Mouse (Mus musculus) heart, embryonic 14.5 days (tissue): ENCODE data around the gene Cnst. TPM values are rescaled to one million over a fixed set of nuclear protein-coding genes. Genes with fewer than 3 reads are reported as not detected.

Experiments used
- ATAC-seq: fragments of 200-750 bp; cut with Nextera tagmentation; 2 replicates; pipeline ENCODE4 v1.8.0; 2017; ENCODE audit warnings: low read depth, moderate TSS enrichment; ENCODE audit not compliant: insufficient number of reproducible peaks, insufficient read depth, low FRiP score
- H3K27ac ChIP-seq, 2 experiments: fragments of 200-500 bp in 1 of 2; fragments of 300-500 bp in 1 of 2; sonication (generic) in 1 of 2; replicated peaks in 1 of 2; 2 replicates each; pipeline ENCODE4 v1.5.1; 2012 to 2014; ENCODE audit warnings: low read depth in 2 of 2, low read length in 2 of 2, control low read depth in 1 of 2, mild to moderate bottlenecking in 1 of 2, mixed read lengths in 1 of 2; ENCODE audit not compliant: control insufficient read depth in 1 of 2, insufficient read depth in 1 of 2
- H3K27me3 ChIP-seq: fragments of 300-500 bp; sonication (generic); 2 replicates; pipeline ENCODE4 v1.6.1; 2014; ENCODE audit warnings: mild to moderate bottlenecking, low read length, control low read depth; ENCODE audit not compliant: control insufficient read depth, insufficient read depth
- H3K36me3 ChIP-seq: fragments of 300-500 bp; sonication (generic); 2 replicates; pipeline ENCODE4 v1.6.1; 2014; ENCODE audit warnings: mild to moderate bottlenecking, control low read depth, low read length, mixed read lengths; ENCODE audit not compliant: control insufficient read depth, insufficient read depth
- H3K4me1 ChIP-seq, 2 experiments: fragments of 200-500 bp in 1 of 2; fragments of 300-500 bp in 1 of 2; sonication (generic) in 1 of 2; 2 replicates each; pipeline ENCODE4 v1.6.1; 2012 to 2014; ENCODE audit warnings: low read length in 2 of 2, control low read depth in 1 of 2, mixed read lengths in 1 of 2; ENCODE audit not compliant: control insufficient read depth in 2 of 2, insufficient read depth in 2 of 2
- H3K4me2 ChIP-seq: fragments of 300-500 bp; sonication (generic); 2 replicates; pipeline ENCODE4 v1.6.1; 2014; ENCODE audit warnings: mild to moderate bottlenecking, low read length
- H3K4me3 ChIP-seq, 2 experiments: fragments of 200-500 bp in 1 of 2; fragments of 300-500 bp in 1 of 2; sonication (generic) in 1 of 2; 2 replicates each; pipeline ENCODE4 v1.5.1; 2012 to 2014; ENCODE audit warnings: low read length in 2 of 2, mild to moderate bottlenecking in 2 of 2, control low read depth in 1 of 2, low read depth in 1 of 2, moderate library complexity in 1 of 2; ENCODE audit not compliant: control insufficient read depth in 1 of 2, insufficient read depth in 1 of 2
- H3K9ac ChIP-seq: fragments of 300-500 bp; sonication (generic); 2 replicates; pipeline ENCODE4 v1.6.1; 2014; ENCODE audit warnings: mild to moderate bottlenecking, low read length
- H3K9me3 ChIP-seq: fragments of 300-500 bp; sonication (generic); 2 replicates; pipeline ENCODE4 v1.6.1; 2016; ENCODE audit warnings: low read length, control low read depth; ENCODE audit not compliant: control insufficient read depth
- WGBS: fragments of 180-500 bp; shearing (Covaris S2); extraction: QIAGEN DNeasy Blood & Tissue Kit; methylation state at CpG from one replicate; pipeline ENCODE4 v1.1.7; 2014; 5-methylcytosine and 5-hydroxymethylcytosine counted together
- polyA plus RNA-seq: library from polyadenylated mRNA; unstranded; fragments of >200 nt; fragmentation: Nextera tagmentation; extraction: Ambion mirVana; gene quantifications from 2 replicates; pipeline ENCODE4 v1.2.1, GENCODE M21; 2014

The Cnst gene
- polyA plus RNA-seq, 1 experiment from 2014 or later: 18.1 TPM

- H3K27me3 ChIP-seq: no peaks in the 10 kb centered on the region
- peaks cover 25% of the 10 kb centered on the region for H3K36me3 ChIP-seq
- peaks cover 2 to 7% of the 10 kb centered on the region in 2 experiments; a peak in 2 of 4 replicates for H3K4me1 ChIP-seq
- ATAC-seq: no peak
- 63% methylated on average over 5 of the region's 5 CpGs for WGBS
- H3K9ac ChIP-seq: no peak overlapping the region
- H3K9me3 ChIP-seq: no peaks in the 10 kb centered on the region
- no peak overlapping the region for H3K4me3 ChIP-seq
- H3K4me2 ChIP-seq: no peak overlapping the region
- no peak overlapping the region for H3K27ac ChIP-seq
These were observed 65.0 kb downstream of the Cnst start for GRCm38 (mm10) chr1:179611182-179611581.

GRCm38 (mm10) chr1:179612418-179612817 is 66.2 kb downstream of the Cnst start:
- Histone ChIP-seq H3K9ac (no peak overlapping the region), H3K27ac (no peak overlapping the region), H3K4me3 (no peak overlapping the region), H3K36me3 (peaks cover 25% of the 10 kb centered on the region), H3K9me3 (no peaks in the 10 kb centered on the region), H3K4me1 (peaks cover 0 to 5% of the 10 kb centered on the region in 2 experiments; a peak in 1 of 4 replicates), H3K27me3 (no peaks in the 10 kb centered on the region), H3K4me2 (no peak overlapping the region)
- WGBS: 90% methylated on average over 6 of the region's 6 CpGs
- no peak for ATAC-seq

DNA sequence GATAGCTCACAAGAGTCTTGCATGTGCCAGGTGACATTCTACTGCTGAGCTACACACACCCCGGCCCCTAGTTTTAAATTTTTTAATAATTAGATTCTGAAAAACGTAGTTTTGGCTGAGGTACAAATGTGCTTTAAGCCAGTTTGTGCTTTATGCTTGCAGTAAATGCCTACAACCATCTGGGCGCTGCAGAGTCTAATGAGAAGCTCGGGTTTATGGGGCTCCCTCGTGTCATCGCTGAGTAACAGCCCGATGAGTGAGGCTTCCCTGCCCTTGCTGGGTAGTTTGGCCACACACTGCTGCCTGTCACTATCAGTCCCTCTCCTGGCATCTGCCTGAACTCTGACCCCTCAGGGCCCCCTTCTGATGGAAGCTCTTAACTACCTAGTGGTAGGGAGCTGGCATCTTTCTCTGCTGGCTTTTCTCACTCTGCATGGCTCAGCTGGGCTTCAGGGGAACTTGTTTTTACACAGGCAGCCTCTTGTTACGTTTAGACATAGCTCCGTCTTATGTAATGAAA is 66.9 kb downstream of the Cnst start:
- WGBS: 66% methylated on average over 9 of the region's 9 CpGs
- Histone ChIP-seq H3K9me3 (no peaks in the 10 kb centered on the region), H3K27me3 (no peaks in the 10 kb centered on the region), H3K36me3 (peaks cover 23% of the 10 kb centered on the region), H3K4me3 (no peak overlapping the region), H3K9ac (no peak overlapping the region), H3K27ac (no peak overlapping the region), H3K4me2 (no peak overlapping the region), H3K4me1 (peaks cover 0 to 5% of the 10 kb centered on the region in 2 experiments; a peak in 1 of 4 replicates)
- no peak for ATAC-seq

- Histone ChIP-seq H3K27me3 (no peaks in the 10 kb centered on the region), H3K27ac (no peak overlapping the region), H3K36me3 (0 out of 2 replicates have a peak, but pooled peaks cover 5% of the 10 kb centered on the region), H3K4me2 (no peak overlapping the region), H3K4me1 (peaks cover 0 to 4% of the 10 kb centered on the region in 2 experiments; a peak in 1 of 4 replicates), H3K9ac (no peak overlapping the region), H3K4me3 (no peak overlapping the region), H3K9me3 (no peaks in the 10 kb centered on the region)
- ATAC-seq: no peak
- WGBS: 86% methylated on average over 7 of the region's 7 CpGs
These were observed 71.3 kb downstream of the Cnst start for GRCm38 (mm10) chr1:179617426-179617825.

- 94% methylated on average over 12 of the region's 12 CpGs for WGBS
- ATAC-seq: no peak
- Histone ChIP-seq H3K9me3 (no peaks in the 10 kb centered on the region), H3K36me3 (peaks cover 29% of the 10 kb centered on the region), H3K27me3 (no peaks in the 10 kb centered on the region), H3K9ac (no peak overlapping the region), H3K4me2 (no peak overlapping the region), H3K27ac (no peak overlapping the region), H3K4me1 (peaks cover 0 to 6% of the 10 kb centered on the region in 2 experiments; a peak in 2 of 4 replicates), H3K4me3 (no peak overlapping the region)
These were observed 76.5 kb downstream of the Cnst start for GRCm38 (mm10) chr1:179622665-179623064.

GRCm38 (mm10) chr1:179623657-179624056 is 77.5 kb downstream of the Cnst start:
- H3K4me3 ChIP-seq: no peak overlapping the region
- no peak for ATAC-seq
- 60% methylated on average over 4 of the region's 4 CpGs for WGBS

GRCm38 (mm10) chr1:179624354-179624753 is 78.2 kb downstream of the Cnst start:
- peaks cover 29% of the 10 kb centered on the region for H3K36me3 ChIP-seq
- no peak overlapping the region for H3K9ac ChIP-seq
- no peak overlapping the region for H3K4me3 ChIP-seq
- ATAC-seq: no peak
- no peaks in the 10 kb centered on the region for H3K9me3 ChIP-seq
- H3K27me3 ChIP-seq: no peaks in the 10 kb centered on the region
- 64% methylated on average over 4 of the region's 4 CpGs for WGBS
- no peak overlapping the region for H3K27ac ChIP-seq
- peaks cover 10% of the 10 kb centered on the region in 2 experiments for H3K4me1 ChIP-seq
- H3K4me2 ChIP-seq: no peak overlapping the region

More at GRCm38 (mm10) chr1:179623657-179624056, 77.5 kb downstream of the Cnst start:
- Histone ChIP-seq H3K27me3 (no peaks in the 10 kb centered on the region), H3K9me3 (no peaks in the 10 kb centered on the region), H3K9ac (no peak overlapping the region), H3K36me3 (peaks cover 29% of the 10 kb centered on the region), H3K4me2 (no peak overlapping the region), H3K27ac (no peak overlapping the region), H3K4me1 (peaks cover 9 to 10% of the 10 kb centered on the region in 2 experiments)

DNA sequence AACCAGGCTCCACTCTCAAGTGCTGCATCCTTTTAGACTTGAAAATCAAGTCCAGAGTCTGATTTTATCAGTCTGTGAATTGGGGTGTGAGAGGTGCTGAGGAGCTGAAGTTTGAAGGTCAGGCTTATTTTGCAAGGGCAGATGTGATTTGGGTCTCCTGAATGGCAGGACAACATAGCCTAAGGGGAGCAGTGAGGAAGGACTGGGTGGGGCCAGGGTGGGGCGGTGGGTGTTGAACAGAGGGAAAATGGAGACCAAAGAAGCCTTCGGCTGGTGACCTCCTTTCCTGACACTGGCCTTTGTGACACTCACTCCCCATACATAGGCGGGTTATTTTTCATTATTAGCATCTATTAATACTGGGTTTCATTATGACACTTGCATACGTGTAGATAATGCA is 81.7 kb downstream of the Cnst start:
- ATAC-seq: no peak
- Histone ChIP-seq H3K4me2 (no peak overlapping the region), H3K36me3 (peaks cover 29% of the 10 kb centered on the region), H3K4me1 (peaks cover 7 to 10% of the 10 kb centered on the region in 2 experiments), H3K9ac (no peak overlapping the region), H3K27me3 (no peaks in the 10 kb centered on the region), H3K9me3 (no peaks in the 10 kb centered on the region), H3K4me3 (no peak overlapping the region), H3K27ac (0 out of 4 replicates have a peak overlapping the region, but pooled peaks of 1 of the 2 experiments have one; percentile 58)
- WGBS: 81% methylated on average over 4 of the region's 4 CpGs
